Mouse (Mus musculus): Measurements from ENCODE around the gene Ociad2. TPM values are rescaled to one million over a fixed set of nuclear protein-coding genes. Genes with fewer than 3 reads are reported as not detected.

Gene Ociad2
- polyA plus RNA-seq, 1 experiment from 2014 or later: 86.6 TPM

DNA sequence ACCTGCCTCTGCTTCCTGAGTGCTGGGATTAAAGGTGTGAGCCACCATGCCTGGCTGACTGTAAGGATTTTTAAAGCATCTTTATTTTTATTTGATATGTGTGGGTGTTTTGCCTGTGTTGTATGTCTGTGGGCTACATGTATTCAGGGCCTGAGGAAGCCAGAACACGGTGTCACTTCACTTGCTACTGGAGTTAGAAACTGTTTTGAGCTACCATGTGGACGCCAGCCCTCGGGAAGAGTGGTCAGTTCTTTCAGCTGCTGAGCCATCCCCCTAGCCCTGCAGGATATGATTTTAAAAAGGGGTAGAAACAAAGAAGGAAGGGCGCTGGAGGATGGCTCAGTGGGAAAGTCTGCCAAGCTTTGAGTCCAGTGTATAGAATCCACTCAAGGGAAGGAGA is 44.9 kb downstream of the Ociad2 start:
- Histone ChIP-seq H3K27me3 (replicated peaks) (no peaks in the 10 kb centered on the region), H3K4me1 (peaks cover 8% of the 10 kb centered on the region), H3K9ac (no peak overlapping the region), H3K36me3 (peaks cover 17% of the 10 kb centered on the region; the same call in 1 of the 2 replicates), H3K27ac (no peak overlapping the region), H3K9me3 (no peaks in the 10 kb centered on the region), H3K4me3 (replicated peaks) (no peak overlapping the region), H3K4me2 (no peak overlapping the region)
- WGBS: 88% methylated on average over 4 of the region's 4 CpGs
- ATAC-seq (ENCODE audit: insufficient read depth, low FRiP score, low read depth): no peak

DNA sequence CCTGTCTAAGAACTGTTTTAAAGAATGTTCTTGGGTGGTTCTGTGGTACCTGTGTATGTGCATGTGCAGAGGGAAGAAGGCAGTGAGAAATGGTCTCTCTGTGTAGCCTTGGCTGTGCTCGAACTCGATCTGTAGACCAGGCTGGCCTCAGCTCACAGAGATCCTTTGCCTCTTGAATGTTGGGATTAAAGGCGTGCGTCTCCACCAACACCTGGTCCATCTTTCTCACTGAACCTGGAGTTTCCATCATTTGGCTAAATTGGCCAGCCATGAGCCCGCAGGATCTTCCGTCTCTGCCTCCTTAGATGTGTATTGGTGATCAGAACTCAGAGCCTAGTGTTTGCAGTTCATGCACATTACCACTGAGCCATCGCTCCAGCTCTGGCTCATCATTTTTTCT is 45.8 kb downstream of the Ociad2 start:
- ATAC-seq (ENCODE audit: insufficient read depth, low FRiP score, low read depth): no peak
- H3K4me1 ChIP-seq: peaks cover 8% of the 10 kb centered on the region

DNA sequence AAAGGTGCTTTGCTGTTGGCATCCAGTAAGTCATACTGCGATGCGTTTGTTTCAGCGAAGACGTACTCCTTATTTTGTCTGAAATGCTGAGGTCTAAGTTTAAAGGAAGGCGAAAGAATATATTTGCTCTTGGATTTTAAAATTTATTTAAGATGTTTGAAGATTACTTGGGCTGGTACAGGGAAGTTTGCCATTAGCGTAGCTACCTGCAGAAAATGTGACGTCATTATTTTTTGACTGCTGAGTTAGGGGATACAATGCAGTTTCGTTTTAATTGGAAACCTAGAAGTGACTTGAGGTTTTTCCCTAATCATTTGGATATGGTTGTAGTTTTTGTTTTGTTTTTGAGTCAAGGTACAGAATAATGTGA is 47.4 kb downstream of the Ociad2 start:
- H3K27me3 ChIP-seq (replicated peaks): no peaks in the 10 kb centered on the region
- no peaks in the 10 kb centered on the region for H3K9me3 ChIP-seq
- H3K36me3 ChIP-seq: 0 out of 2 replicates have a peak, but pooled peaks cover 12% of the 10 kb centered on the region
- H3K4me1 ChIP-seq: peaks cover 8% of the 10 kb centered on the region
- H3K4me3 ChIP-seq (replicated peaks): peak overlapping the region; percentile 84
- H3K4me2 ChIP-seq: peak overlapping the region; percentile 63
- 0 out of 2 replicates have a peak overlapping the region, but pooled peaks have one; percentile 93 for H3K27ac ChIP-seq
- WGBS: 8% methylated on average over 8 of the region's 8 CpGs
- ATAC-seq (ENCODE audit: insufficient read depth, low FRiP score, low read depth): no peak
- peak overlapping the region; percentile 98 for H3K9ac ChIP-seq

More for the DNA sequence above, 45.8 kb downstream of the Ociad2 start:
- Histone ChIP-seq H3K9ac (no peak overlapping the region), H3K4me2 (no peak overlapping the region; the same call in 1 of the 2 replicates), H3K27ac (no peak overlapping the region), H3K36me3 (0 out of 2 replicates have a peak, but pooled peaks cover 15% of the 10 kb centered on the region), H3K9me3 (no peaks in the 10 kb centered on the region), H3K4me3 (replicated peaks) (no peak overlapping the region), H3K27me3 (replicated peaks) (no peaks in the 10 kb centered on the region)
- 95% methylated on average over 7 of the region's 7 CpGs for WGBS

DNA sequence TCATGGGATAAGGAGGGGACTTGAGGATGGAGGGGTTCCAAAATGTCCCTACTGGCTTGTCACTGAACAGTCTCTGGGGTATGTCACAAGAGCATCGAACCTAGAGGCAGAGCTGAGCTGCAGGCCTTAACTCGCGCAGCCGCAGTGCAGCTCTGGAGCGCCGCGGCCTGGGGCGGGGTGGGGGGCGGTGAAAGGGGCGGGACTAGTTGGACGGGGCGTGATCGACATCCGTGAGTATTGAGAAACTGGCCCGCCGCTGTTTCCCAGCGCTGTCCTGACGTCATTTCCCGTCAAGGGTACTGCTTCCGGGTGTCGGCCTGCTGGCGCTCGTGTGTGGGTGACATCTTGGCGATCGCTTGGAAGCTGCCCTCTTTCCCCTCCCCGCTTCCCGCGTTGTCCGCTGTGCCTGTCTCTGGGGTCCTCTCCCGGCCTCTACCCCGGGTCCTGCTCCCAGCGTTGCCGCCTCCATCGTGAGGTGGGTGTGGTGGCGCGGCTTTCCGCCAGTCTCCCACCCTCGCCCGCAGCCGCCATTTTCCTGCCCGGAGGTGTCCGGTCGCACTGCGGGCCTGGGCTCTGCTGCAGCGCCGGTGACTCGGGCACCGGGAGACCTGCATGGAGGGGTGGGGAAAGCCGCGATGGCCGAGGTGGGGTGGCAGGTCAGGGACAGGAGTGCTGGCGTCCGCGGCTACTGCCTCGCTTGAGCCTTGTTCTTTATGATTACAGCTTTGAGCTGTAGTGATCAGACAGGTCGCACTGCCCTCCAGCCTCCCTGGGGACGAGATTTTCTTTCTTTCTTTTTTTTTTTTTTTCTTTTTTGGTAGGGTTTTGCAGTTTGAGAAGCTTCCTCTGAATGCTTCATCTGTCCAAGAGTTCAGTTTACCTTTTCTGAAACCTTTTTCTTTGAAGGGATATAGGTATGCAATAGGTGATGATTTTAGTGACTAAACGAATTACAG is 48.0 kb downstream of the Ociad2 start, which contains the start of gene Ociad1:
Ociad1 (plus strand) TSS at position 283 of the 956 bp plus-strand sequence.
- H3K27me3 ChIP-seq (replicated peaks): no peaks in the 10 kb centered on the region
- H3K4me2 ChIP-seq: peak within 1 kb of the TSS; percentile 63
- peaks cover 8% of the 10 kb centered on the region for H3K4me1 ChIP-seq
- 0 out of 2 replicates have a peak, but pooled peaks cover 12% of the 10 kb centered on the region for H3K36me3 ChIP-seq
- H3K9ac ChIP-seq: peak within 1 kb of the TSS; percentile 98
- peak within 1 kb of the TSS; percentile 93 for H3K27ac ChIP-seq
- H3K9me3 ChIP-seq: no peaks in the 10 kb centered on the region
- WGBS: under 1% methylated on average over 58 of the region's 58 CpGs
- H3K4me3 ChIP-seq (replicated peaks): peak within 1 kb of the TSS; percentile 84
- peak; percentile 99 for ATAC-seq (ENCODE audit: insufficient read depth, low FRiP score, low read depth)

- H3K27ac ChIP-seq: no peak overlapping the region
- WGBS: 59% methylated on average over 2 of the region's 2 CpGs
- H3K4me3 ChIP-seq (replicated peaks): no peak overlapping the region
- H3K9ac ChIP-seq: no peak overlapping the region
- no peak for ATAC-seq (ENCODE audit: insufficient read depth, low FRiP score, low read depth)
- 0 out of 2 replicates have a peak, but pooled peaks cover under 1% of the 10 kb centered on the region for H3K36me3 ChIP-seq
- no peaks in the 10 kb centered on the region for H3K27me3 ChIP-seq (replicated peaks)
- peaks cover 4% of the 10 kb centered on the region for H3K4me1 ChIP-seq
- no peak overlapping the region for H3K4me2 ChIP-seq
- H3K9me3 ChIP-seq: no peaks in the 10 kb centered on the region
Measured at GRCm38 (mm10) chr5:73289900-73290299, 50.9 kb downstream of the Ociad2 start.

DNA sequence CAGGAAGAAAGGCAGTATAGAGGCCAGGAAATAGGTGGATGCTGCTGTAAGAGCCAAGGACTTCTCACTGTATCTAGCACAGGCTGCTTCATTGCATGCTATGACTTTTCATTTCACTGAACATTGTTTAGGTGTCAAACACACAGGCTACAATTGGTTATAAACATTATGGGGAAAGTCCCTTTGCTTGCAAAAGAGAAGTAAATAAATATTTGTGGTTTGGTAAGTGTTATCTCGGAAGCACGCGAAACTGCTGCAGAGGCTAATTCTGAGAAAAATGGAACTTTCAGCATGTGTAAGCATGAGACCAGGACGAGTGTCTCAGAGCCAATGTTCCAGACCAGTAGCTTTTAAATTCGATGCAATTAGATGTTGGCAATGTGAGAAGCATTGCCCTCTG is 54.2 kb downstream of the Ociad2 start:
- no peaks in the 10 kb centered on the region for H3K9me3 ChIP-seq
- no peak overlapping the region for H3K4me3 ChIP-seq (replicated peaks)
- WGBS: 66% methylated on average over 5 of the region's 5 CpGs
- no peaks in the 10 kb centered on the region for H3K4me1 ChIP-seq
- no peak for ATAC-seq (ENCODE audit: insufficient read depth, low FRiP score, low read depth)
- H3K27ac ChIP-seq: no peak overlapping the region
- no peaks in the 10 kb centered on the region for H3K36me3 ChIP-seq
- H3K27me3 ChIP-seq (replicated peaks): no peaks in the 10 kb centered on the region
- no peak overlapping the region for H3K9ac ChIP-seq
- H3K4me2 ChIP-seq: no peak overlapping the region

DNA sequence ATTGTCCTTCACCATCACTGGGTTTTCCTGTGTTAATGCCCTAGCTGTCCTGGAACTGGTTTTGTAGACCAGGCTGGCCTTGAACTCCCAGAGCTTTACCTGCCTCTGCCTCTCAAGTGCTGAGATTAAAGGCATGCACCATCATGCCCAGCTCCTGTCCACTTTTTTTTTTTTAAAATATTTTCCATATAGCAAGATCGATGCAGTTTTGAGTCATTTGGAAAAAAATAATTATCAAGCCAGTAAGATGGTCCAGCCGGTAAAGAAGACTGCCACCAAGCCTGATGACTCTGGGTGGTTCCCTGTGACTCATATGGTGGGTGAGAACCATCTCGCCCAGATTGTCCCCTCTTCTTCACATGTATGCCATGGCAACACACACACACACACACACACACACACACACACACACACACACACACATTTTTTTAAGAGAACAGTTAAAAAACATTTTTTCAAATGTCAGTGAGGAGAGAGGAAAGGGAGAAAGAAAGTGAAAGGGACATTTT is 55.3 kb downstream of the Ociad2 start:
- WGBS: 68% methylated on average over 3 of the region's 3 CpGs
- no peak for ATAC-seq (ENCODE audit: insufficient read depth, low FRiP score, low read depth)
- H3K9me3 ChIP-seq: no peaks in the 10 kb centered on the region

DNA sequence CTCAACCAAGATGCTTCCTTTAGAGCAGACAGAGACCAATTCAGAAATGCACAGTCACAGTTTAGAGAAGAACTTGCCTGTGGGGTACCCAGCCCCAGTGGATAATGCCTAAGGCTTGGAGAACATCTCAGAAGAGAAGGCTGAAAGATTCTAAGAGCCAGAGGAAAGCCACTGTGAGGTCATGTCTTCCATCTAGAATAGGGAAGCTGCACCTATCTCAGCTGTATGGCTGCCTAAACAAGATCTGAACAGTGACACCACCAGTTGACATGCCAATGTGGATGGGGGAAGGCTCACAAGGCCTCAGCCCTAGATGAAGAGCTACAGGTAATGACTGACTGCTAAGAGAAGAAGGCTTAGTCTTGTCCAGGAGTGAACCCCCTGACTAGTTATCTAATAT is 56.8 kb downstream of the Ociad2 start:
- no peaks in the 10 kb centered on the region for H3K36me3 ChIP-seq
- ATAC-seq (ENCODE audit: insufficient read depth, low FRiP score, low read depth): no peak
- H3K4me2 ChIP-seq: no peak overlapping the region
- H3K27ac ChIP-seq: no peak overlapping the region
- H3K9ac ChIP-seq: no peak overlapping the region
- 0 out of 2 replicates have a peak, but pooled peaks cover 2% of the 10 kb centered on the region for H3K4me1 ChIP-seq
- H3K4me3 ChIP-seq (replicated peaks): no peak overlapping the region
- H3K27me3 ChIP-seq (replicated peaks): no peaks in the 10 kb centered on the region
- no peaks in the 10 kb centered on the region for H3K9me3 ChIP-seq

More for the DNA sequence above, 55.3 kb downstream of the Ociad2 start:
- Histone ChIP-seq H3K27ac (no peak overlapping the region), H3K36me3 (no peaks in the 10 kb centered on the region), H3K4me2 (no peak overlapping the region), H3K4me3 (replicated peaks) (no peak overlapping the region), H3K27me3 (replicated peaks) (no peaks in the 10 kb centered on the region), H3K4me1 (0 out of 2 replicates have a peak, but pooled peaks cover under 1% of the 10 kb centered on the region), H3K9ac (no peak overlapping the region)

- Histone ChIP-seq H3K9ac (no peak overlapping the region), H3K36me3 (no peaks in the 10 kb centered on the region), H3K27ac (peak overlapping the region; percentile 31; the same call in 1 of the 2 replicates), H3K9me3 (no peaks in the 10 kb centered on the region), H3K4me2 (no peak overlapping the region), H3K27me3 (replicated peaks) (no peaks in the 10 kb centered on the region), H3K4me1 (0 out of 2 replicates have a peak, but pooled peaks cover 2% of the 10 kb centered on the region), H3K4me3 (replicated peaks) (no peak overlapping the region)
- ATAC-seq (ENCODE audit: insufficient read depth, low FRiP score, low read depth): no peak
- 48% methylated on average over 4 of the region's 4 CpGs for WGBS
Measured at GRCm38 (mm10) chr5:73280567-73280850, 60.3 kb downstream of the Ociad2 start.

GRCm38 (mm10) chr5:73279732-73280566 is 60.9 kb downstream of the Ociad2 start:
- Histone ChIP-seq H3K9ac (no peak overlapping the region), H3K4me3 (replicated peaks) (no peak overlapping the region), H3K9me3 (no peaks in the 10 kb centered on the region), H3K4me2 (peak overlapping the region; percentile 16; the same call in 1 of the 2 replicates), H3K27me3 (replicated peaks) (no peaks in the 10 kb centered on the region), H3K36me3 (no peaks in the 10 kb centered on the region), H3K27ac (peak overlapping the region; percentile 73), H3K4me1 (0 out of 2 replicates have a peak, but pooled peaks cover 2% of the 10 kb centered on the region)
- ATAC-seq (ENCODE audit: insufficient read depth, low FRiP score, low read depth): no peak; the same call in 1 of the 2 replicates
- WGBS: 36% methylated on average over 4 of the region's 4 CpGs

GRCm38 (mm10) chr5:73279190-73279589 is 61.6 kb downstream of the Ociad2 start:
- H3K36me3 ChIP-seq: no peaks in the 10 kb centered on the region
- no peak overlapping the region for H3K9ac ChIP-seq
- H3K27ac ChIP-seq: peak overlapping the region; percentile 73
- H3K4me1 ChIP-seq: 0 out of 2 replicates have a peak, but pooled peaks cover 2% of the 10 kb centered on the region
- ATAC-seq (ENCODE audit: insufficient read depth, low FRiP score, low read depth): no peak
- peak overlapping the region; percentile 16; the same call in 1 of the 2 replicates for H3K4me2 ChIP-seq
- H3K4me3 ChIP-seq (replicated peaks): no peak overlapping the region
- WGBS: 43% methylated on average over 10 of the region's 10 CpGs
- no peaks in the 10 kb centered on the region for H3K27me3 ChIP-seq (replicated peaks)
- H3K9me3 ChIP-seq: no peaks in the 10 kb centered on the region

All from stomach, embryonic 15.5 days (tissue).